Mouse (Mus musculus) megakaryocyte, adult 5-6 weeks (primary cell): ENCODE measurements around the gene Crtc1. TPM values are rescaled to one million over a fixed set of nuclear protein-coding genes. Genes with fewer than 3 reads are reported as not detected.

ENCODE experiments used
- ATAC-seq: 2 replicates; pipeline ENCODE4 v1.8.0; 2016; ENCODE audit warnings: mild to moderate bottlenecking, inconsistent platforms; ENCODE audit not compliant: poor library complexity, severe bottlenecking
- total RNA-seq, 2 experiments: library from RNA; stranded (forward) in 1 of 2; stranded (reverse) in 1 of 2; fragments of 153-499, 151-499 nt in 1 of 2; fragments of 221-1000, 200-1000 nt in 1 of 2; gene quantifications; 2 replicates each; pipeline versions ENCODE4 v1.2.3 to v1.2.4; 2015 to 2017

The Crtc1 gene
- total RNA-seq, 2 experiments from 2014 or later: 2.2 to 3.9 TPM

- ATAC-seq: no peak
Observed at GRCm38 (mm10) chr8:70395649-70396048, 43.7 kb downstream of the Crtc1 start.

GRCm38 (mm10) chr8:70394269-70394998, 44.9 kb downstream of the Crtc1 start:
- ATAC-seq: no peak

- no peak for ATAC-seq
Observed at GRCm38 (mm10) chr8:70393087-70393486, 46.3 kb downstream of the Crtc1 start.

- no peak for ATAC-seq
Observed at GRCm38 (mm10) chr8:70389678-70390077, 49.7 kb downstream of the Crtc1 start.

- peak; percentile 83 for ATAC-seq
Observed at GRCm38 (mm10) chr8:70383287-70383686, 56.1 kb downstream of the Crtc1 start.

- ATAC-seq: no peak
Observed at GRCm38 (mm10) chr8:70380069-70380468, 59.3 kb downstream of the Crtc1 start.

GRCm38 (mm10) chr8:70377049-70377448, 62.3 kb downstream of the Crtc1 start:
- no peak for ATAC-seq

GRCm38 (mm10) chr8:70376275-70376741, 63.1 kb downstream of the Crtc1 start:
- ATAC-seq: peak; percentile 9; the same call in 1 of the 2 replicates

GRCm38 (mm10) chr8:70375212-70375859, 64.0 kb downstream of the Crtc1 start:
- ATAC-seq: peak; percentile 69

- peak; percentile 49 for ATAC-seq
Observed at GRCm38 (mm10) chr8:70374318-70374927, 65.0 kb downstream of the Crtc1 start.

- ATAC-seq: no peak
Observed at GRCm38 (mm10) chr8:70373397-70374317, 65.7 kb downstream of the Crtc1 start, which contains the start of gene Comp. Gene Comp, plus strand, starts transcription at chr8:70373558.

GRCm38 (mm10) chr8:70371951-70372350, 67.4 kb downstream of the Crtc1 start:
- ATAC-seq: no peak

GRCm38 (mm10) chr8:70370476-70370875, 68.9 kb downstream of the Crtc1 start:
- ATAC-seq: no peak

GRCm38 (mm10) chr8:70366588-70366987, 72.8 kb downstream of the Crtc1 start:
- no peak for ATAC-seq

GRCm38 (mm10) chr8:70364066-70364465, 75.3 kb downstream of the Crtc1 start:
- ATAC-seq: no peak

- no peak for ATAC-seq
Observed at GRCm38 (mm10) chr8:70361484-70362032, 77.8 kb downstream of the Crtc1 start.

GRCm38 (mm10) chr8:70360769-70361168, 78.6 kb downstream of the Crtc1 start:
- peak; percentile 49 for ATAC-seq

GRCm38 (mm10) chr8:70359411-70359810, 80.0 kb downstream of the Crtc1 start:
- no peak for ATAC-seq

- no peak for ATAC-seq
Observed at GRCm38 (mm10) chr8:70356111-70356510, 83.3 kb downstream of the Crtc1 start.

GRCm38 (mm10) chr8:70354004-70354403, 85.4 kb downstream of the Crtc1 start:
- peak; percentile 13 for ATAC-seq
